Mouse (Mus musculus): ENCODE data around the gene Olfr1123. TPM values are rescaled to one million over a fixed set of nuclear protein-coding genes. Genes with fewer than 3 reads are reported as not detected.
"Not testable (repeated sequence)": the region's sequence is repeated elsewhere in the genome, so short reads cannot be mapped to it uniquely, and the experiment has no call there.

The Olfr1123 gene
- not detected for total RNA-seq (2021)

DNA sequence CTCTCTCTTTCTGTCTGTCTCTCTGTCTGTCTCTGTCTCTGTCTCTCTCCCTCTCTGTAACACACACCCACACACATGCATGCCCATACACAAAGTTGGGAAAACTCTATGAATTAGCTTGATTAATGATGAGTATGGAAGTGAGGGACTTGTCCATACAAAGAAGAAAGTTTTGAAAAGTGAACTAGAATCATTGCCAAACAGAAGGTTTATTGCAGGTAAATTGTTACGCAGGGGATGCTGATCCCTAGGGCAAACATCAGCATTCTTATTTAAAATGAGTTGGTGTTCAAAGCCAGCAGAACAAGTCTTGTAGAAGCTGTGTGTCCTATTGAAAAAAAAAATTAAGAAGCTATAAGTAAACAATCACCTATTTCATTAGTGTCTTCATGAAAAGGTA is at the start of gene Olfr1123:
Gene Olfr1123, plus strand, starts transcription at position 301 of the 400 bp plus-strand sequence.
- DNase-seq: no peak

DNA sequence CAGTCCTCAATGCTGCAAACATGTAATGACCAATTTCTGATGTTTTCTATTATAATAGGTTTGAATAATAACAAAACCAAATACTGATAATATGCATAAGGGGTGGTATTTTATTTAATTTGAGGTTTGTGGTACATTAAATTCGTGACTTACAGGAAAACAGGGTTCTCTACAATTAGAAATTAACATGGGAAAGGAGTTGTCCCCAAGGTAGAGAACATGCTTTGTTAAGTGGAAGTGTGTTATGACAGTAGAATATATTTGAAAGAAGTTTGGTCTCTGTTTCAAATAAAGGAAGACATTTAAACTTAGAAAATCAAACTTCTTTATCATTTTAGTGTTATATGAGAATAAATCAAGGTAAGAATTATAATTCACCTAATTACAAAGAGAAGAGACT is 46.8 kb upstream of the Olfr1123 start, which contains the start of gene Olfr1121:
Gene Olfr1121, plus strand, starts transcription at position 301 of the 400 bp plus-strand sequence.
- no peak for DNase-seq

DNA sequence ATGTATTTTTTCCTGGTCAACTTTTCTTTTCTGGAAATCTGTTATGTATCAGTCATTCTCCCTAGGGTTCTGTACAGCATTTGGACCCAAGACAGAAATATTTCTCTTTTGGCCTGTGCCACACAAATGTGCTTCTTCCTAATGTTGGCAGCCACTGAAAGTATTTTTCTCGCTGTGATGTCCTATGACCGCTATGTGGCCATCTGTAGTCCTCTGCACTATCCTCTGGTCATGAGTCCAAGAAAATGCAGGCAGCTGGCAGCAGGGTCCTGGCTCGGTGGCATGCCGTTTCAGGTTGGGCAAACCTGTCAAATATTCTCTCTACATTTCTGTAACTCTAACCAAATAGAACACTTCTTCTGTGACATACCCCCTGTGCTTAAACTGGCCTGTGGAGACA is 44.7 kb upstream of the Olfr1123 start:
- no peak for DNase-seq

DNA sequence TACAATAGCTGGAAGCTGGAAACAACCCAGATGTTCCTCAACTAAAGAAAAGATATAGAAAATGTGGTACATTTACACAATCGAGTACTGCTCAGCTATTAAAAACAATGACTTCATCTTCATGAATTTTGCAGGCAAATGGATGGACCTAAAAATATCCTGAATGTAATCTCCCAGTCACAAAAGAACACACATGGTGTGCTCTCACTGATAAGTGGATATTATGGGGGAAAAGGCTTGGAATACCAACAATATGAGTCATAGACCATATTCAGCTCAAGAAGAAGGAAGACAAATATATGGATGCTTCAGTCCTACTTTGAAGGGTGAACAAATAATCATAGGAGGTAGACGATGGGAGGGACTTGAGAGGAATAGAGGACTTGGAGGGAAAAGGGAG is 32.5 kb upstream of the Olfr1123 start:
- DNase-seq: no peak

DNA sequence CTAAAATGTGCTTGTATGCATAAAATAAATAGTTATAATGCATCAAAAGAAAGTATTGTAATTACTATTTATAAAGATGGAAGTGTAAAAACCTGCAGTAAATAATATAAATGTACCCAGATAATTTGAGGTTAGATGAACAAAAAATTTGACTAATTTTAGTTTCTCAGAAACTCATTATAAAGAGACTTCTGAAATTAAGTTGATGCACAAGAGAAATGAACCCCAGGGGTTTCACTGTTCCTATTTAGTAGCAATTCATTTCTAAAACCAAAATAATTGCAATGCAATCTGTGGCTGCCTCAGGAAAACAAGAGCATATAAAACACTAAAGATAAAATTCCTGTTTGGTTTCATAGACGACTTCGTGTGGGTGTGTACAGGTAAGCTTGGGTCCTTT is 30.9 kb upstream of the Olfr1123 start, which contains the start of gene Olfr1122:
Gene Olfr1122, plus strand, starts transcription at position 301 of the 400 bp plus-strand sequence.
- DNase-seq: no peak

DNA sequence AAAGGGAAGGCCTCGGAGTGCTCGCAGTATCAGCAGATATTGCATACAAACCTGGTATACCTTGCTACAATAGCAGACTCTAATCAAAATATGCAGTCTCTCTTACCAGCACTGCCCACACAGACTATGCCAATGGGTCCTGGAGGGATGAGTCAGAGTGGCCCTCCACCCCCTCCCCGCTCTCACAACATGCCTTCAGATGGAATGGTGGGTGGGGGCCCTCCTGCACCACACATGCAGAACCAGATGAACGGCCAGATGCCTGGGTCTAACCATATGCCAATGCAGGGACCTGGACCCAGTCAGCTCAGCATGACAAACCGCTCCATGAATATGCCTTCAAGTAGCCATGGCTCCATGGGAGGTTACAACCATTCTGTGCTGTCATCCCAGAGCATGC is 22.8 kb upstream of the Olfr1123 start:
- DNase-seq: not testable (repeated sequence)

DNA sequence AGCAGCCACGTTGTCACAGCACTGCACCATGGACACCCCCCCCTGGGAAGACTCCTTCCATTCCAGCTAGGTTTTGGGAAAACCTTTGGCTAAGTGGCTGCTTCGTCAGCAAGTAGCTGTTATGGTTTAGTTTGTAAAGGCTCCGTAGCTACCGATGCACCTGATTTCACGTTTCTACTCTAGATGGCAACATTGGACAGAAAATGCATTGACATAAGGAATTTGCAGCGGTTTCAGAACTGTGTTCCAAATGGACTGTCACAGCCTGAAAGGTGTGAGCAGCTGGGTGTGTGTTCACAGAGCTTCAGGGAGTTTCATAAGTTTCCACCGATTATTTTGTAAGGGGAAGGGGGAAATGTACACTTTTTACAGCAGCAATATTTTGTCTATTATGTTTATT is 21.7 kb upstream of the Olfr1123 start:
- DNase-seq: not testable (repeated sequence)

DNA sequence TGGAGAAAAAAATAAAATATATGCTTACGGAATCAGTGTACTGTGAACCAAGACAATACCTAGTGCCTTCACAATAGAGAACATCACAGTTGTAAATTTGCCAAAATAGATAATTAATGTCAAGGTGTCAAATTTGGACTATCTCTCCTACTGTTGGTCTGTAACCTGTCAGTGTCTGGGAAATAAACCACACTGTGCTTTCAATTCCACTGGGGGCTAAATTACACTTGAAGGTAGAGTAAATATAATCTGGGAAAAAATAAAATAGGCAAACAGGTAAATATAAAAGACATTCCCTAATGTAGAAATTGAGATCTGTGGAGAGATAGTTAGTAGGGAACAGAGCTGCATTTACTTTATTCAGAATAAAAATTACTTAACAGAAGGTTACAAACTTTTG is 13.5 kb downstream of the Olfr1123 start, which contains the start of gene Olfr1124:
Gene Olfr1124, plus strand, starts transcription at position 301 of the 400 bp plus-strand sequence.
- no peak for DNase-seq

DNA sequence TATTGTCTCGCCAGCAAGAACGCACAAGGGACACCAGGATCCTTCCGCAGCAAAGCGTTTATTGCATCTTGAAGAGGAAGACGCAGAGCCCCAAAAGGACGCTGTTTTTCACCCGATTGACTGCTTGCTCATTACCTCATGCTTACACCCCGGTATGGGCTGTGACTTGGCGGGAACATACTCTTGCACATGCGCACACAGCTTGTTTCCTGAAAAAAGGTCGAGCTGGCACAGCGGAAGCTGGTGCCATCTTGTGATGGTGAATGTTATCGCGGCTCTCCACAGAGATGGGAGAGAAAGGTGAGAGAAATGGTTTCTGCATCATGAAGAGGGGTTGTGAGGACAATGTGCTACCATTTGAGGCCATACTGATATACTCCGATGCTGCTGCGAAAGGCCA is 21.3 kb downstream of the Olfr1123 start:
- no peak for DNase-seq

DNA sequence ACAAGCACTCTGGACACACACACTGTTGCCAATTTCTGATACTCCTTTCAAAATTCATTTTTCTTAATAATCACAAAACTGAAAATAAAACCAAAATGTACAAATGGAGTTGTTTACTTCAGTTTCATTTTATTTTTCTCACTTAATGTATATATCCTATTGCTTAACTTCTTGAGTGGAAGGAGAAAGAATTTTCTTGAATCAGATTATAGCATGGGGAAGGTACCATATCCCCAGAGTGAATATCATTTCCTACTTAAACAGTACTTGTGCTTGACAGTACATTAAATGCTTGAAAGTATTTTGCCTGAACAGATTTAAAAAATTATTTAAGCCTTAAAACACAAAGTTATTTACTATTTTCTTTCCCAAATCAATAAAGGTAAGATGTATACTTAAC is 37.2 kb downstream of the Olfr1123 start, which contains the start of gene Olfr1126:
Gene Olfr1126, plus strand, starts transcription at position 301 of the 400 bp plus-strand sequence.
- DNase-seq: no peak

DNA sequence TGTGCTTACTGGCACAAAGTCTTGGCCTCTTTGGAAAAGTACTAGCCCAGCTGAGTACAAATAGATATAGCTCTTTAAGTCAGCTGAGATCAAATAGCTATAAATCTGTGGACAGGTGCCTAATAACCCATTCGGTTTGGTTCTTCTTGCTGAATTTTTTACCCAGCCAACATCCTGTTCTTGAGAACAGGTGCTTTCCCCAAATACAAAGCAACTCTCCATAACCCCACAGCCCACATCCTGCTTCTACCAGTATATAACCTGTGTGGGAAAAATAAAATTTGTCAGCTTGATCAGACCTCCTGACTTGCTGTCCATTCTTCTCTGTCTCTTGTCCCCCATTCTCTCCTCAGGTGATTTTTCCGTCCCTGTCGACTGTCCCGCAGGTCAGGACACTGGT is 45.3 kb downstream of the Olfr1123 start:
- DNase-seq: no peak

Other genes starting within 250 kb of the Olfr1123 start
- not detected for gene Olfr1112, start 228.8 kb upstream of the Olfr1123 start, total RNA-seq (2021)
- gene Olfr1113, start 207.7 kb upstream of the Olfr1123 start, total RNA-seq (2021): not detected
- not detected for gene Olfr1115, start 168.6 kb upstream of the Olfr1123 start, total RNA-seq (2021)
- gene Olfr1116, start 149.1 kb upstream of the Olfr1123 start, total RNA-seq (2021): not detected
- gene Olfr1118, start 109.1 kb upstream of the Olfr1123 start, total RNA-seq (2021): not detected
- gene Olfr1120, start 61.8 kb upstream of the Olfr1123 start, total RNA-seq (2021): not detected
- gene Olfr1121, start 46.7 kb upstream of the Olfr1123 start, total RNA-seq (2021): not detected
- gene Olfr1122, start 30.8 kb upstream of the Olfr1123 start, total RNA-seq (2021): not detected
- gene Olfr1124, start 13.6 kb downstream of the Olfr1123 start, total RNA-seq (2021): not detected
- not detected for gene Olfr1126, start 37.3 kb downstream of the Olfr1123 start, total RNA-seq (2021)
- gene Pramel7, start 80.5 kb downstream of the Olfr1123 start, total RNA-seq (2021): not detected
- not detected for gene Pramel6, start 89.9 kb downstream of the Olfr1123 start, total RNA-seq (2021)
- gene Olfr153, start 115.2 kb downstream of the Olfr1123 start, total RNA-seq (2021): not detected
- gene Olfr1128, start 128.9 kb downstream of the Olfr1123 start, total RNA-seq (2021): not detected
- not detected for gene Olfr1129, start 157.3 kb downstream of the Olfr1123 start, total RNA-seq (2021)
- gene Olfr1130, start 189.6 kb downstream of the Olfr1123 start, total RNA-seq (2021): not detected
- not detected for gene Olfr1131, start 210.5 kb downstream of the Olfr1123 start, total RNA-seq (2021)
- not detected for gene Olfr1132, start 220.9 kb downstream of the Olfr1123 start, total RNA-seq (2021)
- not detected for gene Olfr1133, start 230.7 kb downstream of the Olfr1123 start, total RNA-seq (2021)
- not detected for gene Olfr1134, start 241.8 kb downstream of the Olfr1123 start, total RNA-seq (2021)

Data from layer of hippocampus, postnatal 36 days (tissue).